Mouse (Mus musculus) heart, embryonic 12.5 days (tissue): ENCODE measurements around the gene Kcnj6. TPM values are rescaled to one million over a fixed set of nuclear protein-coding genes. Genes with fewer than 3 reads are reported as not detected.

ENCODE experiments used
- ATAC-seq: fragments of 200-750 bp; cut with Nextera tagmentation; 2 replicates; pipeline ENCODE4 v1.8.0; 2017; ENCODE audit warnings: moderate TSS enrichment, moderate library complexity; ENCODE audit not compliant: insufficient number of reproducible peaks, low FRiP score
- H3K27ac ChIP-seq: fragments of 300-500 bp; sonication (generic); 2 replicates; pipeline ENCODE4 v1.5.1; 2016; ENCODE audit warnings: mild to moderate bottlenecking, moderate library complexity; ENCODE audit not compliant: poor library complexity, severe bottlenecking
- H3K27me3 ChIP-seq: fragments of 300-500 bp; sonication (generic); replicated peaks from 2 replicates; pipeline ENCODE4 v1.6.1; 2016; ENCODE audit warnings: mild to moderate bottlenecking, moderate library complexity
- H3K36me3 ChIP-seq: fragments of 300-500 bp; sonication (generic); 2 replicates; pipeline ENCODE4 v1.6.1; 2016; ENCODE audit warnings: mild to moderate bottlenecking, moderate library complexity
- H3K4me1 ChIP-seq: fragments of 300-500 bp; sonication (generic); replicated peaks from 2 replicates; pipeline ENCODE4 v1.6.1; 2016; ENCODE audit warnings: mild to moderate bottlenecking
- H3K4me2 ChIP-seq: fragments of 300-500 bp; sonication (generic); 2 replicates; pipeline ENCODE4 v1.6.1; 2016; ENCODE audit warnings: mild to moderate bottlenecking, moderate library complexity
- H3K4me3 ChIP-seq: fragments of 300-500 bp; sonication (generic); 2 replicates; pipeline ENCODE4 v1.5.1; 2016; ENCODE audit warnings: mild to moderate bottlenecking
- H3K9ac ChIP-seq: fragments of 300-500 bp; sonication (generic); 2 replicates; pipeline ENCODE4 v1.6.1; 2016; ENCODE audit warnings: mild to moderate bottlenecking, moderate library complexity
- H3K9me3 ChIP-seq: fragments of 300-500 bp; sonication (generic); replicated peaks from 2 replicates; pipeline ENCODE4 v1.6.1; 2016; ENCODE audit warnings: mild to moderate bottlenecking, moderate library complexity
- WGBS: fragments of 180-500 bp; shearing (Covaris S2); methylation state at CpG from one replicate; pipeline ENCODE4 v1.1.7; 2016; 5-methylcytosine and 5-hydroxymethylcytosine counted together
- polyA plus RNA-seq: library from polyadenylated mRNA; unstranded; fragments of >200 nt; fragmentation: Nextera tagmentation; extraction: Ambion mirVana; gene quantifications from 2 replicates; pipeline ENCODE4 v1.2.1, GENCODE M21; 2016

The Kcnj6 gene
- polyA plus RNA-seq, 1 experiment from 2014 or later: 0.06 TPM

DNA sequence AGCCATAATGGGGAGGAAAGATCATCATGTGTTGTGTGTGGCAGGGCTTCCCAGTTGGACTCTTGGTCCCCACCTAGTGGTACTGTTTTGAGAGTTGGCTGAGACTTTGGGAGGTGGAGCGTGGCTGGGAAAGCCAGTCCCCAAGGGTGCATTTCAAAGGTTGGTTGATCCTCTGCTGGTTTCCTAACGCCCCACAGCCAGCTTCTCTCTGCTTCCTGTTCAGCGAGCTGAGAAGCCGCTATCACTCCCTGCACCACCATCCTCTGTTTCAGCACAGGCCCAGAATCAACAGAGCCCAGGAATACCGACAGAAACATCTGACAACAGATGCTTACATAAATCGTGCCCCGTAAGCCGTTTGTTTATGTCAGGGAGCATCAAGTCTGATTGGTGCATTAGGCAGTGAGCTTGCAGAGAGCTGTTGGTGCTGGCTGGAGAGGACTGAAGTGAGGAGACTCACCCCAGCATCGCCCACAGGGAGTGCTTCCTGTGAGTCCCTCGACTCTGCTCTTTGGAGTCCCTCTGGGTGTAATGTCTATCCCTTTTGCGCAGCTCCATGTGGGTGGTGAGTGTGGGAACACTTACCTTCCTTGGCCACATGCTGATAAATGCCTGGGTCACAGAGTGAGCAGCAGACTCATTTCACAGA is 253.5 kb downstream of the Kcnj6 start:
- Histone ChIP-seq H3K27ac (peak overlapping the region; percentile 26; the same call in 1 of the 2 replicates), H3K4me1 (peaks cover 18% of the 10 kb centered on the region), H3K4me3 (peak overlapping the region; percentile 28; the same call in 1 of the 2 replicates), H3K9ac (peak overlapping the region; percentile 36; the same call in 1 of the 2 replicates), H3K4me2 (peak overlapping the region; percentile 49), H3K27me3 (no peaks in the 10 kb centered on the region), H3K9me3 (no peaks in the 10 kb centered on the region), H3K36me3 (peaks cover 4% of the 10 kb centered on the region)
- WGBS: 1% methylated on average over 11 of the region's 11 CpGs
- ATAC-seq: peak; percentile 54

DNA sequence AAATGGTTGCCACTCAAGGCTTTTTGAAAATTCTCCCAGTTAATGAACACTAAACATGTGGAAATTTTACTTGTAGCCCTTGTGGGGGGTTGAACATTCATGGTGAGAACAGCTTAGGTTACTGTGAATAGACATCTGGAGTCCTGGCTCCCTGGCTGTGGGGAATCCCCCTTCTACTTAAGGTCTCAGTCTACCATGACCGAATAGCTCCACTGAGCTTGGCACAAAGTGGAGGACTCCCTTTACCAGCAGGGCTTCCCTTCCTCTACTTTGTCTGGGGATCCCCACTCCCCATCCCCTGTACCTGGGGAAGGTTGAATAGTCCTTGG is 260.2 kb downstream of the Kcnj6 start:
- no peak overlapping the region for H3K9ac ChIP-seq
- H3K4me3 ChIP-seq: no peak overlapping the region
- no peak overlapping the region for H3K4me2 ChIP-seq
- H3K27ac ChIP-seq: 0 out of 2 replicates have a peak overlapping the region, but pooled peaks have one; percentile 1
- 82% methylated on average over 1 of the region's 1 CpGs for WGBS
- H3K9me3 ChIP-seq: peaks cover 3% of the 10 kb centered on the region; the same call in 1 of the 2 replicates
- H3K27me3 ChIP-seq: no peaks in the 10 kb centered on the region
- ATAC-seq: no peak
- peaks cover 13% of the 10 kb centered on the region for H3K36me3 ChIP-seq
- H3K4me1 ChIP-seq: peaks cover 14% of the 10 kb centered on the region

DNA sequence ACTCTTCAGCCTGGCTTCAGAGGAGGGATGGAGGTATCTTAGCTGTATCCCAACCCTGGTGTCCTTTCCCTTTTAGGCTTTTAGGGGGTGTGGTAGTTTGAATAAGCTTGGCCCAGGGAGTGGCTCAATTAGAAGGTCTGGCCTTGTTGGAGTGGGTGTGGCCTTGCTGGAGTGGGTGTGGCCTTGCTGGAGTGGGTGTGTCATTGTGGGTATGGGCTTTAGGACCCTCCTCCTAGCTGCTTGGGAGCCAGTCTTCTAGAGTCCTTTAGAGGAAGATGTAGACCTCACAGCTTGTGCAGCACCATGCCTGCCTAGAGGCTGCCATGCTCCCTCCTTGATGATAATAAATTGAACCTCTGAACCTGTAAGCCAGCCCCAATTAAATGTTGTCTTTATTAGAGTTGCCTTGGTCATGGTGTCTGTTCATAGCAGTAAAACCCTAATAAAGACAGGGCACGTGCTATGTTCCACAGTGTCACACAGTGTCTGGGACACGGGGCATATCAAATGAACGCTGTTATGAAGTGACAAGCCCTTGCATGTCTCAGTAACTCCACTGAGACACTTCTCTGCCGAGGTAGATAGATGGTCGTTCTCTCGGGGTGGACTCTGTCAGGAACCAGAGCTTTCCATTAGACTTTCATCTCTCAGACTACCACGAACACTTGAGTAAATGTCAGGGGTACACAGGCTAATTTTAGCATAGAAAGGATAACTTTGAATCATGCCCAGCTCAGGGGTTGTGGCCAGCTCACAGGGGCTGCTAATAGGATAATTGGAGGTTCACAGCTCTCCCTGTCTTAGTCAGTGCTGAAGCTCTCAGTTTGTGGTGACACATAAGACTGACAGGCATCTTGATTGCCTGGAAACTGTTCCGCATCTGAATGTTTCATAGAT is 260.8 kb downstream of the Kcnj6 start:
- Histone ChIP-seq H3K4me3 (no peak overlapping the region), H3K4me2 (no peak overlapping the region), H3K9ac (no peak overlapping the region), H3K9me3 (peaks cover 4% of the 10 kb centered on the region; the same call in 1 of the 2 replicates), H3K4me1 (peaks cover 13% of the 10 kb centered on the region), H3K27me3 (no peaks in the 10 kb centered on the region), H3K36me3 (peaks cover 15% of the 10 kb centered on the region), H3K27ac (0 out of 2 replicates have a peak overlapping the region, but pooled peaks have one; percentile 11)
- 51% methylated on average over 8 of the region's 8 CpGs for WGBS
- ATAC-seq: no peak

DNA sequence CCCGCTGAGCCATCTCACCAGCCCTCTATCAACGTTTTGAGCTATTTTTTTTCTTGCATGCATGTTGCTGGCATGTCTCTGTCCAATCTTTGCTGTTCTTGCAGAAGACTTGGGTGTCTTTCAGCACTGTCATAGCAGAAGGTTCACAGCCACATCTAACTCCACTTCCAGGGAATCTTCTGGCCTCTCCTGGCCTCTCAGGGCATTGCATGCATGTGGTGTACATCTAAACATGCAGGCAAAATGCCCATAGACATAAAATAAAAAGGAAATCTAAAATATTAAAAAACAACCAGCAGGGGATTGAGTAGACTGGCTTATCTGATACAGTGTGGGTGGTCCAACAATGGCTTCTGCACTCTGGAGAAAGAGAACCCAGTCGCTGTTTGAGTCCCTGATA is 262.0 kb downstream of the Kcnj6 start:
- Histone ChIP-seq H3K4me2 (no peak overlapping the region), H3K27ac (no peak overlapping the region), H3K36me3 (peaks cover 20% of the 10 kb centered on the region), H3K4me1 (peaks cover 11% of the 10 kb centered on the region), H3K9me3 (peaks cover 4% of the 10 kb centered on the region; the same call in 1 of the 2 replicates), H3K4me3 (no peak overlapping the region), H3K27me3 (no peaks in the 10 kb centered on the region), H3K9ac (no peak overlapping the region)
- WGBS: 63% methylated on average over 3 of the region's 3 CpGs
- no peak for ATAC-seq

DNA sequence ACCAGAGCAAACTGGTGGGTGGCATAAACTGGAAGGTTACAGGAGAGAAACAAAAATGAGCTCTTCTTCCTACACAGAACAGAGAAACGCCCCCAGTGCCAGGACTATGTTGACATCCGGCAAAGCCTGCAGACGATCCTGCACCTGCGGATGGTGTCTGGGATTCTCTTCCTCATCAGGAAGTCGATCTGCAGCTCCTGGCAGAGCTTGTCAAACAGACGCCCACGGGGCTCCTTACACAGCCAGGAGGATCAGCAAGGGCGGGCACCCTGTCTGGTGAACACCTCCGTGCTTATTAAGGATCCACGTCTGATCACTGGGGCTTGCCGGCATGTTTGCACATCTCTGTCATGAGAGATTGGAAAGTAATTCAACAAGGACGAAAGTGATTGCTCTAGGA is 266.5 kb downstream of the Kcnj6 start:
- Histone ChIP-seq H3K9me3 (peaks cover 12% of the 10 kb centered on the region; the same call in 1 of the 2 replicates), H3K36me3 (peaks cover 24% of the 10 kb centered on the region), H3K27ac (no peak overlapping the region), H3K9ac (no peak overlapping the region), H3K27me3 (no peaks in the 10 kb centered on the region), H3K4me2 (no peak overlapping the region), H3K4me1 (peaks cover 11% of the 10 kb centered on the region), H3K4me3 (no peak overlapping the region)
- ATAC-seq: no peak
- 77% methylated on average over 12 of the region's 12 CpGs for WGBS

DNA sequence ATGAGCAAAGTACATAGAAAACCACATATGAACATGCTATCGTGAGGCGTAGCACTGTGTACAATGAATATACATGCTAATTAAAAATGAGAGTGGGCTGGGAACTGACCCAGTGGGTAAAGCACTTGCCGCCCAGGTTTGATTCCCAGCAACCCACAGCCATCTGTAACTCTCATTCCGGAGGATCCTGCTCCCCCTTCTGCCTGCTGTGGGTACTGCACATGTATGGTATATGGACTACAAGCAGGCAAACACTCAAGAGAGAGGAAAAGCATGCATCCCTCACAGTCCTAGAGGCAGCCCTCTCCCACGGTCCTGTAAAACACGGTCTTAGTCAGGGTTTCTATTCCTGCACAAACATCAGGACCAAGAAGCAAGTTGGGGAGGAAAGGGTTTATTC is 268.3 kb downstream of the Kcnj6 start:
- H3K27me3 ChIP-seq: no peaks in the 10 kb centered on the region
- H3K9ac ChIP-seq: no peak overlapping the region
- peaks cover 24% of the 10 kb centered on the region for H3K36me3 ChIP-seq
- peaks cover 17% of the 10 kb centered on the region for H3K4me1 ChIP-seq
- no peak overlapping the region for H3K4me2 ChIP-seq
- no peak overlapping the region for H3K4me3 ChIP-seq
- no peak for ATAC-seq
- H3K27ac ChIP-seq: no peak overlapping the region
- 82% methylated on average over 6 of the region's 6 CpGs for WGBS
- peaks cover 12% of the 10 kb centered on the region; the same call in 1 of the 2 replicates for H3K9me3 ChIP-seq

DNA sequence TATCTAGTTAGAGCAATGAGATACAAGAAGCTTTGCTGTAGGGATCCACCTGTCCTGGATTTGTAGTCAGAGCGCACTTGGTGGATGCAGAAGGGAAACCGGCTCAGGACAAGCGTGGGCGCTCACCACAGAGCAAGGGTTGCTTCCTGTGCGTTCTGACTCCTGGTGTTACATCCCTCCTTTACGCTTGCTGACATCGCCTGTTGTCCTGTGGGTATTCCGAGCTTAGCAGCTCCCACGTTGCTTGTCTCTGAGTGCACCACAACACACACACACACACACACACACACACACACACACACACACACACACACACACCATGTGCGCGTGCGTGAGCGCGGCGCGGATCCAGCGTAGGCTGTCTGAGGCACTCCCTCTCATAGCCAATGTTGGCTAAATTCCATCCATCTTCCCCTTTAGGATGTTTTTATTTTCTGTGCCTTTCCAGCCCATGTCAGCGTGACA is 272.7 kb downstream of the Kcnj6 start:
- 2% methylated on average over 18 of the region's 18 CpGs for WGBS

DNA sequence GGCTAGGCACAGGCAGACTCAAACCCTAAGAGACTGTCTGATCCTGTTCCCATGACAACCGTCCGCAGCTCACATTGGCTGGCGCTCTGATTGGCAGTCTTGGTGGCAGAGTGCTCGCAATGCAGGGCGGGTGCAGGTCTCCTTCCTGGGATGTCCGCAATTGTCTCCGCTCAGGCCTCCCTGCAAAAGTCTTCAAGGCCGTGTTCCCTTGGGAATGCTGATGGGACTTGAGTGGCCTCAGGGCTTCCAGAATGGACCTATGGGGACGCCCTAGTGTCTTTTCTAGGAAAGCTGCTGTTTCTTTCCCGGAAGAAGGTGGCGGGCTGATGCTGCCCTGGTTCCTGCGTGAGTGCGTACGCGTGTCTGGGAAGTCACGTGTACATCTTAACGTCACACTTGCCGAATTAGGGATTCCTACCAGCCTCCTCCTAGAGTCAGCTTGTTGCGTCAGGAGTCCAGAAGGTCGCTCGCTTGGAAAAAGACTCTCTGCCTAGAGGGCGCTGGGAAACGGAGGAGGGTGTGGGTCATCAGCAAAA is 273.4 kb downstream of the Kcnj6 start:
- Histone ChIP-seq H3K4me3 (peak overlapping the region; percentile 57), H3K27ac (peak overlapping the region; percentile 93), H3K9me3 (peaks cover 6% of the 10 kb centered on the region; the same call in 1 of the 2 replicates), H3K4me1 (peaks cover 34% of the 10 kb centered on the region), H3K4me2 (peak overlapping the region; percentile 73), H3K9ac (peak overlapping the region; percentile 59), H3K36me3 (peaks cover 12% of the 10 kb centered on the region), H3K27me3 (no peaks in the 10 kb centered on the region)
- ATAC-seq: peak; percentile 69
- under 1% methylated on average over 23 of the region's 23 CpGs for WGBS

More for the DNA sequence above, 272.7 kb downstream of the Kcnj6 start:
- peak overlapping the region; percentile 93 for H3K27ac ChIP-seq
- H3K27me3 ChIP-seq: no peaks in the 10 kb centered on the region
- ATAC-seq: no peak
- H3K4me1 ChIP-seq: peaks cover 28% of the 10 kb centered on the region
- peaks cover 14% of the 10 kb centered on the region for H3K36me3 ChIP-seq
- H3K4me3 ChIP-seq: peak overlapping the region; percentile 57
- peak overlapping the region; percentile 59 for H3K9ac ChIP-seq
- H3K9me3 ChIP-seq: peaks cover 9% of the 10 kb centered on the region; the same call in 1 of the 2 replicates
- H3K4me2 ChIP-seq: peak overlapping the region; percentile 73

DNA sequence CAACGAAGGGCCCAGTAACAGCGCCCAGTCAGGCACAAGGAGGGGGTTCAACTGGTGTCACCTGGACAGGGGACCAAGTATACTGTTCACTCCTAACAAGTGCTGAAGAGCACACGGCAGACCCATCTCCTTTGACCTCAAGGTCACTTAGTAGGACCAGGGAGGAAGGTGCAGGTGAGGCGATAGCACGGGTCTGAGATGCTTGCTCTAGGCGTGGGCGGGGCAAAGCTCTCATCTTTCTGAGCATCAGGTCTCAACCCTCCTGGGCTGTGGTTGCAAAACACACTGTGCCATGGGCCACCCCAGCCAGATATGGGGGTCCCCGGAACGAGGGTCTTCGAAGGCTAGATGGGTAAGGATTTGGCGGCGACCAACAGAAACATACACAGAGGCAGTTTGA is 274.6 kb downstream of the Kcnj6 start:
- Histone ChIP-seq H3K9ac (peak overlapping the region; percentile 53), H3K4me3 (peak overlapping the region; percentile 36), H3K4me2 (peak overlapping the region; percentile 59), H3K9me3 (no peaks in the 10 kb centered on the region; the same call in 1 of the 2 replicates), H3K27me3 (no peaks in the 10 kb centered on the region), H3K36me3 (peaks cover 5% of the 10 kb centered on the region; the same call in 1 of the 2 replicates), H3K27ac (peak overlapping the region; percentile 98), H3K4me1 (peaks cover 46% of the 10 kb centered on the region)
- WGBS: 64% methylated on average over 12 of the region's 12 CpGs
- no peak for ATAC-seq

DNA sequence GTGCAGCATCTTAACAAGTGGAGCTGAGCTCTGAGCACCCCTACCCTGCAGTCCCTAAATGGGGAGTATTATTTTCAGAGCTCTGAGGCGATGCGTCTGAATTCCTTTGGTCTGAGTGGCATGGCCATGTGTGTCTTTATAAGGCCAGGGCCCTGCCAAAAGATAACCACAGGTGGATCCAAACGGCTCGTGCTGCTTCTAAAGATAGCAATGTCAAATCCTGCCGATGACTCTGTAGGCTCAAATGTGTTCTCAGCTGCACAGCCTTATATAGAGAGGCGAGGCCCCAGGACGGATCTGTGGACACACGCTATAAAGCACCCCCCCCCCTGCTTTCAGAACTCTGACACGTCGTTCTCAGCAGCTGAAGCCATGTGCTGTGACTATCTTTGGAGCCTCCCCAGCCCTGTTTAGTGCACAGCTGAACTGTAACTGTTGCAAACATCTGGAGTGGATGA is 275.9 kb downstream of the Kcnj6 start:
- H3K4me1 ChIP-seq: peaks cover 47% of the 10 kb centered on the region
- ATAC-seq: peak; percentile 60
- no peaks in the 10 kb centered on the region for H3K27me3 ChIP-seq
- 27% methylated on average over 10 of the region's 10 CpGs for WGBS
- H3K9me3 ChIP-seq: peaks cover 3% of the 10 kb centered on the region; the same call in 1 of the 2 replicates
- peak overlapping the region; percentile 36 for H3K4me3 ChIP-seq
- peak overlapping the region; percentile 53 for H3K9ac ChIP-seq
- H3K4me2 ChIP-seq: peak overlapping the region; percentile 59
- H3K27ac ChIP-seq: peak overlapping the region; percentile 98
- H3K36me3 ChIP-seq: no peaks in the 10 kb centered on the region
